Mouse (Mus musculus): ENCODE data around the gene Gm6525.

GRCm38 (mm10) chr3:84131369-84131768 lies 42.5 kb upstream of the Gm6525 start:
- TF ChIP-seq CTCF (IDR thresholded peaks at IDR 0.05; ENCODE audit: extremely low read depth, insufficient read depth, insufficient read length, insufficient replicate concordance) (no peak), POLR2A (IDR thresholded peaks at IDR 0.05; ENCODE audit: low read depth, low read length) (no peak)
